In the genomic region with DNA sequence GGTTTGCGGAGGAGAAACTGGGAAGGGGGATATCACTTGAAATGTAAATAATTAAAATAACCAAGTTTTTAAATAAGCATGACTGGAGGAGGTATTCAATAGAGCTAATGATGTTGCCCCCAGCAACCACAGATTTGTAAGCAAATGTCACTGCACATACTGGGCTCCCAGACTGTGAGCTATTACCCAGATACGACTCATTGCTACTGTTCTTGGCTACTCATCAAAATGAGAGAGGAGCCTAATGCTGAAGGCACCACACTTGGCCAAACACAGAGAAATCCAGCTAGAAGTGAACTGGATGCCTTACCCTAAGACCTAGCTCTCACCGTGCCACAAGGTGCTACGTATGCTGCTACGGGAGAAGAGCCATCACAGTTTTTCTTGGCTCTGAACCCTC, we compare ENCODE assay signal across 20 mouse cellular contexts. TPM values are rescaled to one million over a fixed set of nuclear protein-coding genes. Genes with fewer than 3 reads are reported as not detected.
A peak's percentile ranks its signal among the peaks of the same experiment; 100 is the strongest.
DNase-seq lines count a peak whose midpoint lies in the region; TF ChIP-seq lines count a peak whose summit lies in the region.
"Had no signal": no experiment of that assay in that cellular context is flagged by ENCODE, and none has a peak within 500 bp of the region (broad histone marks: within the 10 kb centered on the region; RNA-seq: fewer than 3 reads in every experiment).

No protein-coding gene starts in this region.

- DNase-seq in layer of hippocampus, adult 2 months (ENCODE audit: low spot score in 2 of 2) = peak; percentile 21 to 22
- DNase-seq in layer of hippocampus, postnatal 10 days (ENCODE audit: low spot score in 2 of 2) = no peak
- peak; percentile 14 for DNase-seq in Muller cell, postnatal 12 days (ENCODE audit: inconsistent ontology term)
- peak; percentile 63 for DNase-seq in adipocyte (ENCODE audit: low spot score)
- no peak for DNase-seq in embryo, embryonic 11 days
- no peak for DNase-seq in thymus, adult 2 months
- DNase-seq: adrenal gland, adult 8-10 months; adrenal gland, postnatal 25 days; cerebellum, adult 11-12 months; cerebellum, adult 8-10 months; cerebellum, postnatal 14 days; forebrain, postnatal 0 days; gastrocnemius, adult 2 months; gastrocnemius, postnatal 14 days; heart, adult 11 months had no signal

- peak overlapping the region; percentile 52 for H3K27ac ChIP-seq in layer of hippocampus, adult 2 months
- H3K27ac ChIP-seq in thymus, adult 2 months (ENCODE audit: control insufficient read depth, insufficient read depth, low read length) = no peak overlapping the region
- H3K27ac ChIP-seq: embryonic facial prominence, embryonic 12.5 days; embryonic facial prominence, embryonic 15.5 days; gastrocnemius, adult 2 months; hindbrain, embryonic 12.5 days; hindbrain, embryonic 15.5 days had no signal

- 97% methylated on average over 5 of the region's 5 CpGs for WGBS in thymus, adult 2 months

- H3K27me3 ChIP-seq in thymus, adult 2 months (ENCODE audit: control insufficient read depth, insufficient read depth, low read length) = no peaks in the 10 kb centered on the region
- H3K27me3 ChIP-seq: embryonic facial prominence, embryonic 12.5 days; embryonic facial prominence, embryonic 15.5 days; hindbrain, embryonic 12.5 days; hindbrain, embryonic 15.5 days had no signal

- no peaks in the 10 kb centered on the region for H3K4me1 ChIP-seq in thymus, adult 2 months (replicated peaks; ENCODE audit: control insufficient read depth, insufficient read depth, low read length)
- H3K4me1 ChIP-seq: embryonic facial prominence, embryonic 12.5 days; embryonic facial prominence, embryonic 15.5 days; hindbrain, embryonic 12.5 days; hindbrain, embryonic 15.5 days had no signal

- no peak for TF ChIP-seq CTCF in layer of hippocampus, adult 2 months (conservative IDR thresholded peaks at IDR 0.05)
- no peak for TF ChIP-seq CTCF in thymus, adult 2 months (IDR thresholded peaks at IDR 0.05; ENCODE audit: borderline replicate concordance, control insufficient read depth, extremely low read depth, insufficient read depth, low read length, poor library complexity)

- TF ChIP-seq POLR2A in thymus, adult 2 months (IDR thresholded peaks at IDR 0.05; ENCODE audit: control insufficient read depth, extremely low read depth, insufficient read depth, low read length, poor library complexity) = no peak

- no peak overlapping the region for H3K4me3 ChIP-seq in layer of hippocampus, adult 2 months
- no peak overlapping the region for H3K4me3 ChIP-seq in thymus, adult 2 months (ENCODE audit: control insufficient read depth, insufficient read depth, low read length)
- H3K4me3 ChIP-seq: embryonic facial prominence, embryonic 12.5 days; embryonic facial prominence, embryonic 15.5 days; gastrocnemius, adult 2 months; hindbrain, embryonic 12.5 days; hindbrain, embryonic 15.5 days had no signal

- no peaks in the 10 kb centered on the region for H3K36me3 ChIP-seq in thymus, adult 2 months (ENCODE audit: control insufficient read depth, insufficient read depth, low read length)
- H3K36me3 ChIP-seq: embryonic facial prominence, embryonic 12.5 days; embryonic facial prominence, embryonic 15.5 days; hindbrain, embryonic 12.5 days; hindbrain, embryonic 15.5 days had no signal

RNA-seq across cellular contexts. Expression of gene Kif27, which starts 24.8 kb away (rescaled TPM):
- total RNA-seq in layer of hippocampus, adult 2 months (2021) = 1 to 10 TPM; 3.3 TPM
- 1 to 10 TPM; 4.0 to 4.6 TPM for total RNA-seq in layer of hippocampus, postnatal 10 days (2021)
- polyA plus RNA-seq in thymus, adult 2 months (2012; rRNA removed) = 0.07 TPM in 1 of 2 replicates, not detected in the other
- total RNA-seq: hematopoietic stem cell, adult 5-6 weeks had no signal

RNA-seq across cellular contexts. Expression of gene 2210016F16Rik, which starts 50.9 kb away (rescaled TPM):
- total RNA-seq in layer of hippocampus, adult 2 months (2021) = 1 to 10 TPM; 6.7 to 7.6 TPM
- total RNA-seq in layer of hippocampus, postnatal 10 days (2021) = 1 to 10 TPM; 6.1 TPM
- 27.9 and 31.7 TPM in 2 replicates for polyA plus RNA-seq in thymus, adult 2 months (2012; rRNA removed)

RNA-seq across cellular contexts. Expression of gene Gkap1, which starts 58.6 kb away (rescaled TPM):
- 10 to 100 TPM; 21.6 to 22.0 TPM for total RNA-seq in layer of hippocampus, adult 2 months (2021)
- 10 to 100 TPM; 24.3 to 24.6 TPM for total RNA-seq in layer of hippocampus, postnatal 10 days (2021)
- polyA plus RNA-seq in thymus, adult 2 months (2012; rRNA removed) = 2.8 and 4.0 TPM in 2 replicates

Comparison
In these comparisons a context has a peak if more than half of its experiments do, and no peak if none do; other contexts are left out.
1. DNase-seq: peak in layer of hippocampus, adult 2 months (2 of 2), Muller cell, postnatal 12 days (single experiment) and adipocyte (single experiment); none in layer of hippocampus, postnatal 10 days (0 of 2), embryo, embryonic 11 days (single experiment) and thymus, adult 2 months (single experiment).